Mouse (Mus musculus) bone marrow macrophage, adult 2 months (primary cell): ENCODE results near the gene Ttll9.

Experiments
- CTCF ChIP-seq: IDR thresholded peaks from 2 replicates; pipeline ENCODE4 v1.5.1; 2012; ENCODE audit warnings: low read depth, mild to moderate bottlenecking, low read length, moderate library complexity
- POLR2A ChIP-seq: IDR thresholded peaks from 2 replicates; pipeline ENCODE4 v1.6.1; 2012; ENCODE audit warnings: mild to moderate bottlenecking, low read depth, low read length, borderline replicate concordance

DNA sequence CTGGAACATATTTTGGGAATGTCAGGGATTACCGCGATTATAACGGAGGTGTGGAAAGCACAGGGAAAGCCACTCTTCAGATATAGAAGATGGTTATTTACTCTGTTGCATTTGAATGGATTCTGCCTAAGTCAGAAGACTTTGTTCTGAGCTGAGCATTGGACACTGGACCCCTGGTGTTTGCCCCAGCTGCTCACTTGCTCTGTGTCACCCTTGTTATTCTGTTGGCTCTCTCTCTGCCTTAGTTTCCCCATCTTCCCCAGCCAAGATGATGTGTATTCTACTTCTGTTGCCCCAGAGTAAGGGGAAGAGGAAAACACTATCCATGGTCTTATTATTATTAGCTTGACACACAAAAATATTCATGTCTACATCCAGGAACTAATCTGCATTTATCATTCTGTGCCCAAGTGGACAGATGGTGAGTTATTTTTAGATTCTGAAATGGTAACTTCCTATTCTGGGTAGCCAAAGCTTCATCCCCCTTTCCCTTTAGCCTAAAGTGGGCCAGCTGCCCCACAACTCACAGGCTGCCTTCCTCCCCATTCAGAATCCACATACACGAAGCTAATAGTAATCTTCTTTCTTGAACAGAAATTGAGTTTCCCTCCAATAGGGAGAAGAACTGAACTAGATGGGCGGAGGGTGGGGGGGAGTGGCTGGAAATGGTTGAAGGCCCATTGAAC, 71.4 kb downstream of the Ttll9 start:
- no peak for TF ChIP-seq CTCF
- no peak for TF ChIP-seq POLR2A
